Mouse (Mus musculus) right cerebral cortex, adult 2 months (tissue): ENCODE results near the gene Apoc4.

Source experiments
- DNase-seq, 2 experiments: peaks; one replicate each; pipeline ENCODE4 v3.0.0; 2021 to 2022; ENCODE audit warnings: low spot score in 2 of 2

Gene Apoc4

DNA sequence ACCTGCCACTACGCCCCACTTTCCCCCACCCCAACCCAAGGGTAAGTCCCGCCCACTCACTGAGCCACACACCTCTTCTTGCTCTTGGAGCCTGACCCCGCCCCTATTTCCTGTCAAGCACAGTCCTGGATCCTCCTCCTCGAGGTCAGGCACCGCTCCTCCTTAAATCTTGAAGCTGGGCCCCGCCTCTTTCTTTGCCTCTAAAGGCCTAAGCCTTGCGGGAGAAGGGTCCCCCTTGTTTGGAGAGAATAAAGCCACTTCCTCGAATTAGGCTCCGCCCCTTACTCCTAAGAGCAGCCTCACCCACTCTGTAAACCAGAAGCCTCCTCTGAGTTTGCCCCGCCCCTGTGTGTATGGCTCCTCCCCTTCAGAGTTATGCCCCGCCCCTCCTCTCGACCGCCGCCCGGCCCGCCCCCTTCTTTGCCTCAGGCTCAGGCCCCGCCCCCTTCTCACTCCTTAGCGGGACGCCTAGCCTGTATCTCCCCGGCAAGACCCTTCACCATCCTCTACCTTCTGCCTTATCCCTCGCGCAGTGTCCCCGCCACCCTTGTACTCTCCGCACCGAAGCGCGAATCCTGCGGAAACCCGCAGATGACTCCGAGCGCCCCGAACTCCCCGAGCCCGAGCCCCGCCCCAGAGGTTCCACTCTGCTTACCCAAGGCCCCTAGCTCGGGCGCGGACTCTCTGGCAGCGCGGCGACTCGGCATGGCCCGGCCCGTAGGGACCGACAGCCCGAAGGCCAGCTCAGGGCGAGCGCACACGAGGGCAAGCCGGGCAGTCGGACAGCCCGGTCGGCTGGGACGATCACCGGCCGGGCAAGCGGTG is 52.5 kb downstream of the Apoc4 start:
- DNase-seq = peak; percentile 82 to 88

DNA sequence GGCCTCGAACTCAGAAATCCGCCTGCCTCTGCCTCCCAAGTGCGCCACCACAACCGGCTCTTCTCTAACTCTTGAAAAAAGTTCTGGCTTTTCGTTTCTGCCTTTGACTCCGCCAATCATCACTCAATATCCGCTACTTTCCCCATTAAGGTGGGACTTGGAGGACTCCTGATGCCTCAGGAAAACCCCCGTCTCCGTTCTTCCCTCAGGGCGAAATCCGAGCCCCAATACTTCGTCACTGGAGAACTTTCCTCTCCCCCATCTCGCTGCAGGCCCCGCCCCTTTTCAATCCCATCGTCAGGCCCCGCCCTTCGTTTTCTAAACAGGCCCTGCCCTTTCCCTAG is 53.1 kb downstream of the Apoc4 start:
- no peak for DNase-seq
